Mouse (Mus musculus) erythroblast, adult 5-6 weeks (primary cell): Measurements from ENCODE around the gene Ctxn2. TPM values are rescaled to one million over a fixed set of nuclear protein-coding genes. Genes with fewer than 3 reads are reported as not detected.

Experiments
- ATAC-seq: replicated peaks from 2 replicates; pipeline ENCODE4 v1.8.0; 2016; ENCODE audit warnings: moderate number of reproducible peaks, mild to moderate bottlenecking, moderate TSS enrichment, inconsistent platforms; ENCODE audit not compliant: poor library complexity, low FRiP score, severe bottlenecking
- total RNA-seq, 2 experiments: library from RNA; stranded (forward) in 1 of 2; stranded (reverse) in 1 of 2; fragments of 150-400 nt in 1 of 2; fragments of 200-764, 138-1000 nt in 1 of 2; gene quantifications; 2 replicates each; pipeline versions ENCODE4 v1.2.3 to v1.2.4; 2015 to 2017; ENCODE audit warnings: low replicate concordance in 2 of 2

Ctxn2 gene
- total RNA-seq, 2 experiments from 2014 or later: not detected

DNA sequence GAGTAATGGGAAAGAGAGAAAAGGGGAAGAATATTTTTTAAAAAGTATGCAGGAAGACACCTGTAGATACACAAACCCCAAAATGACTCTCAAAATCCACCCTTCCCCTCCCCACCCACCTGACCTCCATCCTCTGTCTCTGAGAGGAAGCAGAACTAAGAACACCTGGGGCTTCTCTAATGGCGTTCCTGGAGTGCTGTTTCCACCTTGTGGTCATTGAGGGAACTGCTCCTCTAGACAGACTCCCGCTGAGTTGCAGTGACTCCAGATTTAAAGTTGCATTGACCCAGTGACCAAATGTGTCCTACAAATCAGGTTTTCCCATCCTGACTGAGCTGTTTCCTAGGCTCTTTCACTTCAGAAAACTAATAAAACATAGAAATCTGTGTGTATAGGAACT lies 52.7 kb downstream of the Ctxn2 start:
- peak; percentile 65; the same call in 1 of the 2 replicates for ATAC-seq

DNA sequence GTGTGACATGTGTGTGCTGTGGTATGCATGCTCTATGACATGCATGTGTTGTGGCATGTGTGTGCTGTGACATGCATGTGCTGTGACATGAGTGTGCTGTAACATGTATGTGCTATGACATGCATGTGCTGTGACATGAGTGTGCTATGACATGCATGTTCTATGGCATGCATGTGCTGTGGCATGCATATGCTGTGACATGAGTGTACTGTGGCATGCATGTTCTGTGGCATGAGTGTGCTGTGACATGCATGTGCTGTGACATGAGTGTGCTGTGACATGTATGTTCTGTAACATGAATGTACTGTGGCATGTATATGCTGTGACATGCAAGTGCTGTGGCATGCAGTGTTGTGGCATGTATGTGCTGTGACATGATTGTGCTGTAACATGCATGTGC lies 56.4 kb downstream of the Ctxn2 start:
- ATAC-seq: no peak

- no peak for ATAC-seq
Observed at GRCm38 (mm10) chr2:125196771-125197170, 60.3 kb downstream of the Ctxn2 start.

Other genes with a start within 250 kb of the Ctxn2 start
- not detected in 2 replicates for gene Slc24a5, start 68.6 kb upstream of the Ctxn2 start, total RNA-seq (2015; ENCODE audit: low replicate concordance)
- 0.98 TPM in 1 of 2 replicates, not detected in the other for gene Slc24a5, start 68.6 kb upstream of the Ctxn2 start, total RNA-seq (2017; ENCODE audit: low replicate concordance)
- gene Myef2, start 13.0 kb upstream of the Ctxn2 start, total RNA-seq (2015; ENCODE audit: low replicate concordance): 7.5 and 15.4 TPM in 2 replicates
- gene Myef2, start 13.0 kb upstream of the Ctxn2 start, total RNA-seq (2017; ENCODE audit: low replicate concordance): 32.5 and 38.1 TPM in 2 replicates
- gene Slc12a1, start 15.8 kb downstream of the Ctxn2 start, total RNA-seq (2015; ENCODE audit: low replicate concordance): not detected in 2 replicates
- not detected in 2 replicates for gene Slc12a1, start 15.8 kb downstream of the Ctxn2 start, total RNA-seq (2017; ENCODE audit: low replicate concordance)
- 37.2 and 67.4 TPM in 2 replicates for gene Dut, start 110.5 kb downstream of the Ctxn2 start, total RNA-seq (2015; ENCODE audit: low replicate concordance)
- 39.2 and 80.6 TPM in 2 replicates for gene Dut, start 110.5 kb downstream of the Ctxn2 start, total RNA-seq (2017; ENCODE audit: low replicate concordance)